Mouse (Mus musculus) myocyte (in vitro differentiated cells): ENCODE measurements around the gene Dtx1.

Experiments used
- E2F4 ChIP-seq: IDR thresholded peaks from one replicate; pipeline ENCODE4 v1.6.1; 2011; ENCODE audit warnings: mild to moderate bottlenecking, control low read depth, moderate library complexity; ENCODE audit not compliant: insufficient read depth
- MYOD1 ChIP-seq, 3 experiments: IDR thresholded peaks; one replicate each; pipeline ENCODE4 v1.6.1; 2011; ENCODE audit warnings: control low read depth in 2 of 3, low read depth in 2 of 3, mild to moderate bottlenecking in 2 of 3, moderate library complexity in 1 of 3; ENCODE audit not compliant: insufficient read length in 2 of 3, control insufficient read depth in 1 of 3
- POLR2A ChIP-seq: IDR thresholded peaks from one replicate; pipeline ENCODE4 v1.6.1; 2011; ENCODE audit warnings: low read depth, mild to moderate bottlenecking, control low read depth, moderate library complexity; ENCODE audit not compliant: insufficient read length
- TCF12 ChIP-seq: IDR thresholded peaks from one replicate; pipeline ENCODE4 v1.6.1; 2011; ENCODE audit warnings: mild to moderate bottlenecking, control low read depth; ENCODE audit not compliant: poor library complexity, insufficient read depth, severe bottlenecking
- USF1 ChIP-seq: IDR thresholded peaks from one replicate; pipeline ENCODE4 v1.6.1; 2011; ENCODE audit warnings: low read depth, mild to moderate bottlenecking, control low read depth, moderate library complexity

- no peak for TF ChIP-seq USF1
- no peak for TF ChIP-seq TCF12
- TF ChIP-seq POLR2A, result no peak
- TF ChIP-seq E2F4, result no peak
- TF ChIP-seq MYOD1 (IDR thresholded peaks at IDR 0.05; ENCODE audit: control insufficient read depth in 1 of 3, insufficient read length in 2 of 3, low read depth in 2 of 3), result no peak
Observed at GRCm38 (mm10) chr5:120711416-120711815, 311 bp downstream of the Dtx1 start.
